Mouse (Mus musculus) spleen, postnatal 4 days (tissue): Measurements from ENCODE around the gene Ube2e2.

Experiments used
- DNase-seq, 2 experiments: peaks; one replicate each; pipeline ENCODE4 v3.0.0; 2022; ENCODE audit warnings: low spot score in 2 of 2

Ube2e2 gene

DNA sequence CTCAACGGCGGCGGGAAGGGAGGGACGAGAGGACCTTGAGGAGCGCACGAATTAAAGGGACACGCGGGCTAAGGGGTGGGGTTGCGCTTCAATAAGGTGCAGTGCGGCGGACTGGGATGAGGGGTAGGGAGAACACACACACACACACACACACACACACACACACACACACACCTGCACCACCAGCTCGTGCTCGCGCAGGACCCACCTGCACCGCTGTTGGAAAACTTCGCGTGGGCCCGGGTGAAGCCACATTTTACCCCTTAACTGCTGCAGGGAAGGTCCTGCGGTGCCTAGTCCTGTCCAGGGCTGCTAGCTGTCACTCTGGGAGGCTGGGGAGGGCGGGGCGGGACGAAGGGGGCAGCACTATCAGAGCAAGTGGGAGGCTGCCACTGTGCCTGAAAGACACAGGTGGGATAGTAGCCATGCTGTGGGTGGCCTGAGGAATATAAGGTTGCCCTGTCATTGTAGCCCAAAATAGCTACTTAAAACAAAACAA is at the start of gene Ube2e2:
Gene Ube2e2 (minus strand): TSS at position 321 of the 499 bp plus-strand sequence.
- DNase-seq = peak in 1 of 2 experiments; percentile 58

DNA sequence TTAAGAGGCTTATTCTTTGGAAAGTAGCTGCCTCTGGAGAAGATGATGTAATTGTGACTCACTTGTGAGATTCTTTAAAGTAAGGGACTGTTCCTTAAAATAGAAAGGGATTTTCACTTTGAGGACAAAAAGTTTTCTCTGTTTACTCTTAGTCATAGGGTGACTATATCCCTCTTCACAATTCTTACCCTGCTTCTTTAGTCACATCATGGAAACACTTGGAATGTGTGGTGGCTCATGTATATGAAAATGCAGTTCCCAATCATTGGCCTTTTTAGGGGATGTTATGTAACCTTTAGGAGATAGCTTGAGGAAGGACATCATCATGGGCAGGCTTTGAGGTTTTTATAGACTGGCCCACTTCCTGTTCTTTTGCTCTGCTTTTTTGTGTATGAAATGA is 46.0 kb upstream of the Ube2e2 start:
- DNase-seq = no peak

DNA sequence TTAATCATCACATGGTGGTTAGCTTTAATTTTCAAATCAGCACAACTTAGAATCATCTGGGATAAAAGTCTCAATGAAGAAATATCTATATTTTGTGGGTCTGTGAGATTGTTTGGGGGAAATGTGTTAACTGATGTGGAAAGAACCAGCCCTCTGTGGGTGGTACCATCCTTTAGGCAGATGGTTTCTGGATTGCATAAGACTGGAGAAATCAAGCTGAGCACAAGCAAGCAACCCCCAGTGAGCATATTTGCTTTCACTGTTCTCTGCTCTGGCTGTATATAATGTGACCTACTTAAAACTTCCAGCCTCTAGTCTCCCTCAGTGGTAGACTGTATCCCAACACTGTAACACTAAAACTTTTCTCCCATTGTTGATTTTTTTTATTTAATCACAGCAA is 9.5 kb upstream of the Ube2e2 start:
- no peak for DNase-seq

DNA sequence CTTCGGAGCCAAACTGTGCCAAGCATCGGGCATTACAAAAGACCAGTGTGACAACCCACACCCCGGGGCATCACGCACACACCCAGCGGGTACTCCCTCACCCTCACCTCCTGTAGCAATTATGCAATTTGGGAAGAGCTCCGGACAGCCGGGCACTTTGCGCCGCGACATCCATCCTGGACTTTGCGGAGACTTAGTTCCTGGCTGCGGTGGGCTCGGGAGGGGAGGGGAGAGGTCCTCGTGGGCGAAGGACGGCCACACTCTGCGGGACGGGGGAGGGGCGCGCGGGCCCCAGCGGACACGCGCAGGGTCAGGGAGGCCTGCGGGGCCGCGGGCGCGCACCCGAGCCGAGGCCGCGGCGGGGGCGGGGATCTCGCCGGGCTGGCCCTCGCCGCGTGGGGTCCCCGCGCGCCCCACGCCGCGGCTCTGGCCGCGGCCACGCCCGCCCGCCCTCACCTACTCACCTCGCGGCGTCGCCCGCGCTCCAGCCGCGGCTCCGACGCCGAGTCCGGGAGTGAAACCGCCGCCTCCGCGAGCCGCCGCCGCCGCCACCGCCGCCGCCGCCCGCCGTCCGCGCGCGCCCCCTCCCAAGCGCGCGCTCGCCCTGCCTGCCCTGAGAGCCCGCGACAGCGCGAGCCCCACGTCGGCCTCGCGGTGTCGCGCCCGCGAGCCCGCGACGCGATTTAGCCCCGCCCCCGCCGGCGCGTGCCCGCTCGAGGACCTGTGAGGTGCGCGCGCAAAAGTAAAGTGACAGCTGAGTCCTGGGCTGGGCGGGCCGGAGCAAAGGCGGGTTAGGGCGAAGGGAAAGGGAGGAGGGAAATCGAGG is 733 bp downstream of the Ube2e2 start:
- peak; percentile 70 to 84 for DNase-seq

DNA sequence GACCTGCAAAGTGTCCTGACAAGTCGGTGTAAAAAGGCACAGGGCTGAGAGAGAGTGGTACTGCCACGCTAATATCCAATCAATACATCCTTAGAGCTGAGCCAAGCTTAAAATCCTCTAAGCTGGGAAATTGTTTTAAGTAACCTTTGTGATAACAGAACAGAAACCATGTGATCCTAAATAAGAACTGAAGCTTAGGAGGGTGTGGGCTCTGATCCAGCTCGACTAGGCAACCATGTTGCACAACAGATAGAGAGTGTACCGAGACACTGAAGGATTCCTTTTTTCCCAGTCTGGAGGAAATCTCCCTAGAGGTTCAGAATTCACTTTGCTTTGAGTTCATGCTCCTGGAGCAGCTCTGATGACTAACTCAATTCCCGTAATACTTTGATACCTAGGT is 4.5 kb downstream of the Ube2e2 start:
- DNase-seq = no peak

DNA sequence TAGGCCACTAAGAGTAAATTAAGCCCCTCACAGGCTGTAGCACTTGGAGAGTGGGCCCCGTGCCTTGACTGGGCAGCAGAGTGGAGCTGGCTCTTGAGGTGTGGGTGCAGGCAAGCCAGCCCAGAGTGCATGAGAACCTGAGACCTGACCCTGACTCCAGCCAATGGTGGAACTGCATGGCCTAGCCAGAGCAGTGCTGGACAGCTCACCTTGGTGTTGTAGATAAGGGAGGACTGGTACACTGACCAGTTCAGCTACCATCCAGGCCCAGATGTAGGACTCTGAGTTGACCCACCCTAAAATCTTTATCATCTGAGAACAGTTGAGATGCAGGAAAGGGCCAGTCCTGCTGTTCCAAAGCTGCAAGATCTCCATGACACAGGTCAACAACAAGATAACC is 11.6 kb downstream of the Ube2e2 start:
- no peak for DNase-seq

DNA sequence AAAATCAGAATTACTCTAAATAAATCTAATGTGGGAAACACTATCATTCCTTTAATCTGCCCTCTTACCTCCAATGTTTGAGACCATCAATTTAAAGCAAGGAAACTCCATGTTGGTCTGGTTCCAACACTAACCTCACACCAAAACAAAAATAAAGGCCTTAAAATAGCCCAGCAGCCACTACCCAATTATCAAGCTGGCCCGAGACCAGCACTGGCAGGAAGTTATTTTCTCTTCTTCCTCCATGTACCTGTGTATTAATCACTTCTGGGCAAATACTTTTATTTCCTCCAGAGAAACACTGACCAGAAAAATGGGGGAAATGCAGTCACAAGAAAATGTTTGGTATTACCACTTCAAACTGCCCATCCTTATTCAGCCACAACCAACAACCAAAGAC is 23.4 kb downstream of the Ube2e2 start:
- DNase-seq = no peak

DNA sequence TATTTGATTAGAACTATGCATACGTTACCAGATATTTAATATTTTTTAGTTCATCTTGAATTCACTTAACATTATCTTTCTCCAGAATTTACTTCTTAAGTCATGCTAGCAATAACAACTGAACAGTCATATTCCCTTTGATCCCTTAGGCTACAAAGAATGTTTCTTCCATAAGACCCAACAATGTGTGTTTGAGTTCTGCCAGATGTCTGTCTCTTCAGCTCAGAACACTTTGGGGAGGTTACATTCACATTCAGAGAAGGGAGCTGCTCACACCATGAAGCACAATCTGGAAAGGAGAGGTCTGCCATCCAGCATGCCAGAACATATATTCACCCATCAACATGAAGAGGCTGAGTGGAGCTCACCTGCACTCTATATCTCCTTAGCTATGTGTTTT is 65.4 kb downstream of the Ube2e2 start:
- no peak for DNase-seq

DNA sequence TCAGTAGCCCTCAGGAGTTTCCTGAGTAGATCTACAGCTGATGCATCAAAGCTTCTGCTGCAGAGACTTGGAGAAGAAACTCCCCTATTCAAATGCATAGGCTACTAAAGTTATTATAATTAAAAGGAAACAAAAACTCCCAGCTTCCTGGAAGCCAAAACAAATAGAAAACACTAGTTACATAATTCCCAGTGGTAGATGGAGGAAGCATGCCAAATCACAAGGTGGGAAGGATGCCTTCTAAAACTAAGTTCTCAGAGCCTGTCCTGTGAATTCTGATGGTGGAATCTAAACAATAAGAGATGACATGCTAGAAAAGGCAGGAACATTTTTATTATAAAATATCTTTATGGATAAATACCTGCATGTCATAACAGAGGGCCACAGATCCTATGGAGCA is 67.3 kb downstream of the Ube2e2 start:
- no peak for DNase-seq

DNA sequence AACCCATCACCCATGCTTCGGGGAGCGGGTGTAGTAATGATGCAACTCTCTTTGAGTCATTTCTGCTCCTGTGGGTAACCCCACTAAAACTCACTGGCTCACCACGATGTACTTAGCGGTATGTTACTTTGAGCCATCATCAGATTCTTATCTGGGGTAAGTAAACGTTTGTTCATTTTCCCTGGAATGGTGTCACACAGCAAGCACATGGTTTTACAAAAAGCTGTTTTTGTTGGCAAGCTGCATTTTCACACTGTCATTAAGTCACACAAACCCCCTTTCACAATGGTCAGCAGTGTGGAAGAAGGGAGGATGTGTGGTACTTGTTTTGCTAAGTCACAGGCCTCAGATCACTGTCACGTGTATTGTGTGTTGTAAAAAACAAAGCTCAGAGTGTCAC is 73.4 kb downstream of the Ube2e2 start:
- no peak for DNase-seq

DNA sequence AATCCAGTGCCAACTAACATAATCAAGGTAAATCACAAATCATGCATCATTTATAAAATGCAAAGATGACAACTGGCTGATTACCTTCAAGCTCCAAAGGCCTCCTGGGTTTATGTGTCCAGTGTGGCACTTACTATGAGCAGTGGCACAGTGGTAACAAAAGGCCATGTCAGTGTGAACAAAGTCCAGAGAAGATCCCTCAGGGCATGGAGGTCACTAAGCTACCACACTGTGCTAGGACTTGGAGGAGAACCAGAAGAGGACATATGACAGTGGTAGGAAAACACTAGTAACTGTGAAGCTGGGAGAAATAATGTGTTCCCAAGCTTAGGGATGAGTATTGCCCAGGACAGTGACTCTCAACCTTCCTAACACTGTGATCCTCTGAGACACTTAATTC is 97.2 kb downstream of the Ube2e2 start:
- DNase-seq = no peak

DNA sequence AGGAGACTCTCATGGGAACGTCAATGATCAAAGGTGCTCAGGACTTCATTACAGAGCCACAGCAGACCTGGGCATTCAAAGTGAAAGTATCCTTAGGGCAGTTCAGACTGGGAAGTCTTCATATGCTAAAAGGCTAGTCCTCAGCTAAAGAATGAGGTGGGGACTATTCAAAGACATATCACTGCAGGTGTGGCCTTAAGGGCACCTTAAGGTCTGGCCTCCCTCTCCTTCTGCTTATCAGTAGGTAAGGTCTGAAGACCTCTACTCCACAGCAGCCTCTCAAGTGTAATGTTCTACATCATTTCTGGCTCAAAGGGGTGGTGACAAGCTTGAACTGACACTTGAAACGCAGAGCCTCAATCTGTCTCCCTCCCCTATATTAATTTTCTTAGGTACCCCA is 98.3 kb downstream of the Ube2e2 start:
- no peak for DNase-seq

DNA sequence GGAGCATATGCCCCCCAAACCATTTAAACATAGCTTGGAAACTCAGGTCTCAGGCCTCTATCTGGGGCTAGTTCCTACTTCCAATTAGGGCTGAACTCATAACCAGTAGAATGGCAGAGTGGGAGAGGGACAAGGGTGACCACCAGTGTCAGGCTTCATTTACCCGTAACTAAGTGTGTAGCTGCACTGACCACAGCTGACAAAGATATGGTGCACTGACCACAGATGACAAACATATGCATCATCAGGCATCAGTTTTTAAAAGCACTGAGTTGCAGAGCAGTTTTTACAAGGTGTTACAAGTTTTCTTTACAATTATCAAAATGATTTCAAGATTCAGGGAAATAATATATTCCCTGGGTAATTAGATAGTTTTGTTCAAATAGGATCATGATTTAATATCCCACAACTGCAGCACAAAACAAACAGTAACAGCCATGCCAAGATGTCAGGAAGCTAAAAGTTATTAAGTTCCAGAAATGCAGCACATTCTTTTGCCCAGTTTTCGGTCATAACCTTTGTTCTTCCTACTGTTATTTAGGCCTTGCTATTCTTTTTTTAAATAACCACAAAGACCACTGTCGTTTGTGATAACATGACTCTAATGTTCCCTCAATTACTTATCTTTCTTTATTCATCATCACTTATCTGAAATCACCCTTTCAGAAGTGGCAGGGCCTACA is 114.9 kb downstream of the Ube2e2 start:
- DNase-seq = no peak

DNA sequence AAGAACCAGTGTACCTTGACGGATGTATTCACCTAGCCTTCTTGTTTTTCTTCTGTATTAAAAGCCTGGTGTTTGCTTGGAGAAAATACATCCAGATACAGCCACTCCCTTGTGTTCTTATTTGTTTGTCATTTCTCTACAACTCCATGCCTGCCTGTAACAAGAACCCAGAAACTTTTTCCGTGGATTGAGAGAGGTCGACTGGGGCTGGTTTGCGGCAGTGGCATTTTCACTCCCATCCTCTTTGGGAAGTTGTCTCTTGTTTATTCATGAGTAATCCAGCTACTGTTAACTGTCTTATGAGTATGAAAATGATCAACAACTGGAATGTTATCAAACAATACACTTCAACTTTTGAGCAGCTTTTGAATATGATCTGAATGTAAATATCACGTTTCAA is 115.8 kb downstream of the Ube2e2 start:
- no peak for DNase-seq

DNA sequence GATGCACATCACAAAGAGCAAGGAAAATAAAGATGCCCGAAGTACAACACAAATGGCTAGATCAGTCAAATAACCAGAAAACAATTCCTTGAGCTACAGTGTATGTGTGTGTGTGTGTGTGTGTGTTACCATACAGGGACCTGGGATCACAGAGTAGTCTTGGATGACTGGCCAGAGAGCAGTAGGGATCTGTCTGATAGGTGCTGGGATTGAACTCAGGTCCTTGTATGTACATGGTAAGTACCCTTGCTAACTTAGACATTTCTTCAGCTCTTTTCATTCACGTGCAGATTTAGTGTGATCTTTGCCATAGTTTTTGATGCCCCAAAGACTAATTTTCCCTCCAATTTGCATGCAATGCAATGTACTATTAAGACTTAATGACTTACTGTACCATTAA is 117.9 kb downstream of the Ube2e2 start:
- no peak for DNase-seq

DNA sequence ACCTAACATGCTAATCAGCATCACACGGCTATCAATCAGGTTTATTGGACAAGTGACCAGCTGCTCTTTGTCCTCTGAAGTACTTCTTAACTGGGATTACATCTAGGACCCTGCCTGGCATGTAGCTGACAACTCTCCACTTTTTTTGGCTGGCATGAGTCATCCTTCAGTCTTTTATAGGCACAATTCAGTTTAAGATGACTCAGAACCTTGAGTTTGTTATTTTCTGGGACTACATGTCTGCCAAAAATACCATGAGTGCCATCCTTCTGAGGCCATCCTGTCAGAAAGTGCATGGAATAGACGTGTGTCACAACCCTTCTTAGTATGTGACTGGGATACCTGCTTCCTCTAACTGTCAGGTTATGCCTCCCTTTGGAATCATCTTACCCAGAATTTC is 120.3 kb downstream of the Ube2e2 start:
- no peak for DNase-seq

DNA sequence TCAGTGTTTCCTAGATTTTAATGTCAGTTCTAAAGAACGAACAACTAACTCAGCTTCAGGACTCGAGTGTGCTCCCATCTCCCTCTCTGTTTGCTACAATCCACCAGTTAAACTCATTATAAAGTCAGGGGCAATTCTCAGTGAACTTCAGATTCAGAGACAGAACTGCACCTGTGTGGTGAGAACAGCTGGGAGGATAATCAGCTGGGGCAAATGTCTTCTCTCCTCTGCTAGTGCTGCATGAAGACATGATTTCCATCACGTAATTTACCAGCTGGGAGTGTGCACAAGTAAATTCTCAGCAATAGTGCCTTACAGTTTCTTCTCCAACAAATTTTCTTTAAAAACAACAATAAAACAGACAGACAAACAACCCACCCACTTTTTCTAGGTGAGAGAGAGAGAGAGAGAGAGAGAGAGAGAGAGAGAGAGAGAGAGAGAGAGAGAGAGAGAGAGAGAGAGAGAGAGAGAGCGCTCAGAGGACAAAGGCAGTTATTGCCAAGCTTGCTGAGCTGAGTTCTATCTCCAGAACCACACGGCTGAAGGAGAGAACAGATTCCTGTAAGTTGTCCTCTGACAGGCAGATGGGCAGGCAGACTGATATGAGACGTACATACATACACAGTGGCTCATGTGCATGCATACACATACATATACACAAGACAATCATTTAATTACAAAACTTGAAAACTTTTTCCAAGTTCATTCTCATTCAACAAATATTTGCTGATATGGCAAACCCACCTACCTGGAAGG is 134.3 kb downstream of the Ube2e2 start:
- no peak for DNase-seq

DNA sequence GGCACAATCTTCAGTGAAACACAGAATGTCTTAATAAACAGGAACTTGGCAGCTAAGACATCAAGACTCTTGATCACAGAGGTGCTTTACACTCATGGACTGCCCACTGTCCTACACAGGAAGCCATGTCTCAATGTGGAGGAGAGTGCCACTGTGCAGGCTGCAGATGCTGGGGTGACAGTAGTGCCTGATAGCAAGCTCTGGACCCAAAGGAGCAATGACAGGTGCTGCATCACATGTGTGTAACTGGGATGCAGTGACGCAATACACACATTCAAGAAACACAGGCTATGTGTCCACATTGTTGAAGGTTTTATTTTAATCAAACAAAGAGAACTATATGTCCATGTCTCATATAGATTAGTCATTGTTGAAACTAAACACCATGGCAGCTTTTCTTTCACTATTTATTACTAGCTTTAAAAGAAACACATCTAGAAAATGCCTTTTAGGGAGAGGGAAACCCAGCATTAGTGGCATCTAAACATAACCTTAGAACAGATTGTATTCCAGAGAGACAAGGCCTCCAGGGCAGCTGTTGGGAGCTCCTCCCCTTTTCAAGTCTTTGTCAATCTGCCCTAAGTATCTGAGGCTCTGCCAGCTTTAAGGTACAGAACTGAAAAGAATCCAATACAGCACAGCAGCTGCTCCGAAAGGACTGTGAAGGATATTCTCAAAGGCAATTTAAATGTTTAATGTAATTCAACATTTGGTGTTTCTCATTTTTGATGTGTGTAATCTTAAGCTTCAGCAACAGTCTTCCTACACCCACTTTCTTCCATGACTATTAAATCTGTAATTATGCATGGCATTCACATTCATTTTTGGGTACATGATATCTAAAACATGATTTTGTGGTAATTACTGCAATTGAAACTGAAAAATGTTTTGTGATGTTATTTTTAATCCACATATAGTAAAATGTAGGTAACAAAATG is 135.2 kb downstream of the Ube2e2 start:
- no peak for DNase-seq

DNA sequence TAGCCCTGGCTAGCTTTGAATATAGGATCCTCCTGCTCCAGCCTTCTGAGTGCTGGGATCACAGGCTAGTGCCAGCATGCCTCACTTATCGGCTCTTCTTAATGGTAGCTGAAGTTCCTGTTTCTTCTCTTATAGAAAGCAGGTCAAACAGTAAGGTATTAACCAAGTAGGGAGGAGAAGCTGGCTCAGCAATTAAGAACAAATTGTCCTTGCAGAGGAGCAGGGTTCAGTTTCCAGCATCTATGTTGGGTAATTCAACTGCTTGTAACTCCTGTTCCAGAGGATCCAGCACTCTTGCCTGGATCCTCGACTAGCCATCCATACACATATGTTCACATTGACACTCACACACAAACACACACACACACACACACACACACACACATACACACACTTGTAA is 136.1 kb downstream of the Ube2e2 start:
- no peak for DNase-seq

DNA sequence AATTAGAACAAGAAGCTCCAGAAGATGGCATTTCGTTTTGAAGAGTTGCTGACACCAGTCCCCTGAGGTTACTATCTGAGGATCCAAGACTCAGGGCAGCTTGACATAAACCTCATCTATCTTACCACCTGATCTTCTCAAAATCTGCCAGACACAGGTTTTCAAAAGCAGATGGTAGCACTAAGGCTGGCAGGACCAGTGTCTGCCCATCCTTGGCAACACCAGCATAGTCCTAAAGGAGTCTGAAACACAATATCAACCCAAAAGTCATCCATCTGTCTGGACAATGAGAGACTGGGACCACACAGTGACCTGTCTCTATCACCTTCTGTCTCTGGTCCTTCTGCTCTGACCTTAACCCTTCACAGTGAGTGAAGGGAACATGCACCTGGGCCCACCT is 138.7 kb downstream of the Ube2e2 start:
- no peak for DNase-seq

DNA sequence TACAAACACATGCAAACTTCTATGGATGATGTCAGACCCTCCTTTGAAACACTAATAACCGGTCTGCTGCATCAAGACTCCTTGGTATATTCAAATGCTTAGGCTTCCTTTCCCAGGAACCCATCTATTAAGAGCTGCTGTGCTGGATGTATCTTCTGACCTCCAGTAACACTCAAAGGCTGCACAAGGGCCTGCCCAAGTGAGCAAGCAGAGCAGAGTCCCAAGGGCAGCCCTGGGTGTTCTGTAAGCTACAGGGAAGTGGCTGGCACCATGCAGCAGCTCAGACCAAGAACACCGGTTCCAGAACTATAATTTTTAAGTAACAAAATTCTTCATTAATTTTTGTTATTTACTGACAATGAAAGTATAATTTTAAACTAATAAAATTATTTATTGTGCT is 139.5 kb downstream of the Ube2e2 start:
- no peak for DNase-seq
